Mouse (Mus musculus) kidney, adult 2 months (tissue): ENCODE measurements around the gene Rsad2.

ENCODE experiments used
- CTCF ChIP-seq: fragments of 200-500 bp; conservative IDR thresholded peaks from 2 replicates; pipeline ENCODE4 v1.5.1; 2011; ENCODE audit warnings: low read depth, mild to moderate bottlenecking, control low read depth, low read length, moderate library complexity, mixed read lengths; ENCODE audit not compliant: insufficient read depth, insufficient read length
- POLR2A ChIP-seq: fragments of 200-500 bp; IDR thresholded peaks from one replicate; pipeline ENCODE4 v1.6.1; 2011; ENCODE audit warnings: low read depth, low read length, control low read depth

GRCm38 (mm10) chr12:26465600-26465999 is 9.3 kb upstream of the Rsad2 start:
- TF ChIP-seq CTCF (0 out of 2 replicates have a peak, but pooled peaks have one; percentile 9), POLR2A (no peak)
